ENCODE assay signal across 14 mouse cellular contexts in genomic region chr13:99528456-99528855, GRCm38 (mm10). TPM values are rescaled to one million over a fixed set of nuclear protein-coding genes. Genes with fewer than 3 reads are reported as not detected.
DNase-seq lines count a peak whose midpoint lies in the region; ATAC-seq and TF ChIP-seq lines count a peak whose summit lies in the region.
"Had no signal": no experiment of that assay in that cellular context is flagged by ENCODE, and none has a peak within 500 bp of the region (broad histone marks: within the 10 kb centered on the region; RNA-seq: fewer than 3 reads in every experiment).

No protein-coding gene starts in this region.

- peak; percentile 23 for DNase-seq in gastrocnemius, adult 2 months
- DNase-seq in gastrocnemius, adult 18-20 months (ENCODE audit: low spot score), result no peak
- peak; percentile 89 for DNase-seq in 3T3-L1 (ENCODE audit: low read depth, low spot score)
- peak; percentile 70 for DNase-seq in adrenal gland, postnatal 10 days
- peak; percentile 76 for DNase-seq in cerebellum, adult 9-11 months
- no peak for DNase-seq in lung, postnatal 25 days (ENCODE audit: low spot score)
- DNase-seq in thymus, postnatal 25 days, result no peak
- DNase-seq: kidney, postnatal 36 days; lung, adult 18-20 months had no signal

- TF ChIP-seq CTCF in gastrocnemius, adult 2 months (IDR thresholded peaks at IDR 0.05), result no peak

- H3K27ac ChIP-seq in gastrocnemius, adult 2 months, result no peak overlapping the region
- H3K27ac ChIP-seq: embryonic facial prominence, embryonic 15.5 days; forebrain, embryonic 15.5 days; intestine, embryonic 15.5 days had no signal

- H3K4me3 ChIP-seq in gastrocnemius, adult 2 months, result no peak overlapping the region
- H3K4me3 ChIP-seq: embryonic facial prominence, embryonic 15.5 days; forebrain, embryonic 15.5 days; intestine, embryonic 15.5 days had no signal

- ATAC-seq in inflammation-experienced regulatory T-cells, adult 6 months, result no peak
- ATAC-seq: forebrain, embryonic 15.5 days; intestine, embryonic 15.5 days had no signal

- intact Hi-C loops in gastrocnemius, adult 2 months (cut with DNase I), result no loop called here

RNA-seq across cellular contexts. Expression of gene Map1b, which starts 12.1 kb away (rescaled TPM):
- 10 to 100 TPM in 1 of 2 experiments, 1 to 10 TPM in 1; 7.7 to 13.8 TPM for total RNA-seq in gastrocnemius, adult 2 months (2021)
- 10 to 100 TPM in 1 of 2 experiments, 1 to 10 TPM in 1; 7.1 to 11.5 TPM for total RNA-seq in gastrocnemius, adult 18-20 months (2021)
- total RNA-seq in adrenal gland, postnatal 10 days (2021), result 10 to 100 TPM; 58.6 to 87.4 TPM
- under 1 TPM in 2 of 3 experiments, not detected in 1; 0.12 to 0.36 TPM for polyA plus RNA-seq in inflammation-experienced regulatory T-cells, adult 6 months (2017; shearing (Covaris generic))
- total RNA-seq: MEL had no signal

Comparison
In these comparisons a context has a peak if more than half of its experiments do, and no peak if none do; other contexts are left out.
1. DNase-seq: peak in gastrocnemius, adult 2 months (single experiment), 3T3-L1 (single experiment), adrenal gland, postnatal 10 days (single experiment) and cerebellum, adult 9-11 months (single experiment); none in gastrocnemius, adult 18-20 months (single experiment), lung, postnatal 25 days (single experiment) and thymus, postnatal 25 days (single experiment).
2. RNA of gene Map1b, which starts 12.1 kb away (total RNA-seq): 58.6 to 87.4 TPM in adrenal gland, postnatal 10 days; 7.7 to 13.8 TPM in gastrocnemius, adult 2 months and 7.1 to 11.5 TPM in gastrocnemius, adult 18-20 months; every median in the first group is over 4 times any median in the second.